ENCODE assay signal across 9 mouse cellular contexts in genomic region chr1:14108450-14109189, GRCm38 (mm10).
DNase-seq lines count a peak whose midpoint lies in the region; ATAC-seq and TF ChIP-seq lines count a peak whose summit lies in the region.
"Had no signal": no experiment of that assay in that cellular context is flagged by ENCODE, and none has a peak within 500 bp of the region (broad histone marks: within the 10 kb centered on the region; RNA-seq: fewer than 3 reads in every experiment).

No protein-coding gene starts in this region.

- DNase-seq in liver, adult 2 months (ENCODE audit: extremely low read depth, low read depth, low spot score): peak; percentile 51
- peak; percentile 16 for DNase-seq in cerebellum, adult 11-12 months
- peak; percentile 71 for DNase-seq in hindbrain, embryonic 14.5 days (ENCODE audit: low spot score)
- peak; percentile 39 to 40 for DNase-seq in left cerebral cortex, postnatal 25 days (ENCODE audit: low spot score in 2 of 2)
- DNase-seq in liver, postnatal 0 days: no peak

- 63% methylated on average over 7 of the region's 7 CpGs for WGBS in liver, adult 2 months
- 57% methylated on average over 7 of the region's 7 CpGs for WGBS in liver, embryonic 12.5 days (ENCODE audit: insufficient replicate concordance)
- 58% methylated on average over 7 of the region's 7 CpGs for WGBS in hindbrain, embryonic 14.5 days
- WGBS in liver, postnatal 0 days (ENCODE audit: insufficient replicate concordance): 63% methylated on average over 7 of the region's 7 CpGs

- no peaks in the 10 kb centered on the region for H3K4me1 ChIP-seq in liver, adult 2 months (ENCODE audit: control insufficient read depth, insufficient read depth, low read length)
- H3K4me1 ChIP-seq in liver, embryonic 12.5 days: no peaks in the 10 kb centered on the region
- no peaks in the 10 kb centered on the region for H3K4me1 ChIP-seq in hindbrain, embryonic 14.5 days (replicated peaks; ENCODE audit: control insufficient read depth, insufficient read depth, low read length)
- H3K4me1 ChIP-seq in liver, postnatal 0 days (ENCODE audit: insufficient read depth): no peaks in the 10 kb centered on the region

- TF ChIP-seq POLR2A in liver, adult 2 months (IDR thresholded peaks at IDR 0.05; ENCODE audit: extremely low read depth, insufficient read depth, low read length): no peak

- TF ChIP-seq EP300 in liver, postnatal 0 days (IDR thresholded peaks at IDR 0.05; ENCODE audit: low read depth): no peak

- no peak overlapping the region for H3K4me3 ChIP-seq in liver, adult 2 months (ENCODE audit: insufficient read depth, low read depth, low read length)
- H3K4me3 ChIP-seq in liver, embryonic 12.5 days: no peak overlapping the region
- H3K4me3 ChIP-seq in hindbrain, embryonic 14.5 days (replicated peaks; ENCODE audit: low read length): no peak overlapping the region
- no peak overlapping the region for H3K4me3 ChIP-seq in liver, postnatal 0 days (ENCODE audit: low read depth, low read length)
- H3K4me3 ChIP-seq: erythroblast, embryonic 14.5 days had no signal

- H3K9me3 ChIP-seq in liver, embryonic 12.5 days (replicated peaks): no peaks in the 10 kb centered on the region
- no peaks in the 10 kb centered on the region for H3K9me3 ChIP-seq in hindbrain, embryonic 14.5 days (ENCODE audit: control insufficient read depth, low read length)
- peaks cover 4% of the 10 kb centered on the region for H3K9me3 ChIP-seq in liver, postnatal 0 days (ENCODE audit: low read length)

- TF ChIP-seq CTCF in liver, adult 2 months (IDR thresholded peaks at IDR 0.05; ENCODE audit: low read depth, low read length): no peak
- TF ChIP-seq CTCF in liver, postnatal 0 days (IDR thresholded peaks at IDR 0.05; ENCODE audit: low read depth): no peak

- no peak overlapping the region for H3K27ac ChIP-seq in liver, adult 2 months (replicated peaks; ENCODE audit: insufficient read depth, low read depth, low read length)
- no peak overlapping the region for H3K27ac ChIP-seq in liver, embryonic 12.5 days
- H3K27ac ChIP-seq in hindbrain, embryonic 14.5 days: no peak overlapping the region
- no peak overlapping the region for H3K27ac ChIP-seq in liver, postnatal 0 days (ENCODE audit: low read depth)

- intact Hi-C loops in left cerebral cortex, postnatal 25 days (cut with DNase I): no loop called here

- no peaks in the 10 kb centered on the region for H3K79me2 ChIP-seq in liver, adult 2 months (ENCODE audit: control insufficient read depth, insufficient read depth, low read length)

- H3K27me3 ChIP-seq in liver, adult 2 months (ENCODE audit: control insufficient read depth, insufficient read depth, low read length): no peaks in the 10 kb centered on the region
- H3K27me3 ChIP-seq in liver, embryonic 12.5 days (replicated peaks): no peaks in the 10 kb centered on the region
- H3K27me3 ChIP-seq in hindbrain, embryonic 14.5 days (ENCODE audit: control insufficient read depth, insufficient read depth, low read length): no peaks in the 10 kb centered on the region
- no peaks in the 10 kb centered on the region for H3K27me3 ChIP-seq in liver, postnatal 0 days (ENCODE audit: insufficient read depth, low read length)

- no peak overlapping the region for H3K9ac ChIP-seq in liver, adult 2 months (ENCODE audit: low read depth, low read length)
- no peak overlapping the region for H3K9ac ChIP-seq in liver, embryonic 12.5 days
- no peak overlapping the region for H3K9ac ChIP-seq in hindbrain, embryonic 14.5 days
- H3K9ac ChIP-seq in liver, postnatal 0 days (replicated peaks): no peak overlapping the region

- no peak for ATAC-seq in liver, embryonic 12.5 days
- ATAC-seq in hindbrain, embryonic 14.5 days (ENCODE audit: low FRiP score): peak; percentile 59; the same call in 1 of the 2 replicates
- no peak for ATAC-seq in liver, postnatal 0 days
- ATAC-seq in monocyte, adult 5-6 weeks (replicated peaks; ENCODE audit: insufficient number of reproducible peaks, low FRiP score, low TSS enrichment, poor library complexity, severe bottlenecking): no peak
- ATAC-seq in erythroid progenitor cell, adult 5-6 weeks (replicated peaks; ENCODE audit: low FRiP score, poor library complexity, severe bottlenecking): no peak

- no peaks in the 10 kb centered on the region for H3K36me3 ChIP-seq in liver, adult 2 months (ENCODE audit: control insufficient read depth, insufficient read depth, low read length)
- H3K36me3 ChIP-seq in liver, embryonic 12.5 days: no peaks in the 10 kb centered on the region
- H3K36me3 ChIP-seq in hindbrain, embryonic 14.5 days (replicated peaks; ENCODE audit: control insufficient read depth, insufficient read depth): no peaks in the 10 kb centered on the region
- H3K36me3 ChIP-seq in liver, postnatal 0 days (replicated peaks; ENCODE audit: insufficient read depth, low read length): no peaks in the 10 kb centered on the region

- H3K4me2 ChIP-seq in liver, embryonic 12.5 days: no peak overlapping the region
- H3K4me2 ChIP-seq in hindbrain, embryonic 14.5 days (replicated peaks): no peak overlapping the region
- H3K4me2 ChIP-seq in liver, postnatal 0 days (ENCODE audit: low read depth, low read length): no peak overlapping the region
